Mouse (Mus musculus): ENCODE results near the gene Cisd1. TPM values are rescaled to one million over a fixed set of nuclear protein-coding genes. Genes with fewer than 3 reads are reported as not detected.
A peak's percentile ranks its signal among the peaks of the same experiment; 100 is the strongest.
"Not testable (repeated sequence)": the region's sequence is repeated elsewhere in the genome, so short reads cannot be mapped to it uniquely, and the experiment has no call there.

Cisd1 gene
- 100 to 1,000 TPM; 125 to 134 TPM for total RNA-seq (2021)
- long read RNA-seq, transcript Cisd1-201 (3 exons, 1,084 nt) = major isoform, 118 of 123 reads
- long read RNA-seq, partial matches to known transcripts = 5 of 123 reads
- long read RNA-seq, other reads (novel, unspliced or antisense) = 0 of 123 reads

DNA sequence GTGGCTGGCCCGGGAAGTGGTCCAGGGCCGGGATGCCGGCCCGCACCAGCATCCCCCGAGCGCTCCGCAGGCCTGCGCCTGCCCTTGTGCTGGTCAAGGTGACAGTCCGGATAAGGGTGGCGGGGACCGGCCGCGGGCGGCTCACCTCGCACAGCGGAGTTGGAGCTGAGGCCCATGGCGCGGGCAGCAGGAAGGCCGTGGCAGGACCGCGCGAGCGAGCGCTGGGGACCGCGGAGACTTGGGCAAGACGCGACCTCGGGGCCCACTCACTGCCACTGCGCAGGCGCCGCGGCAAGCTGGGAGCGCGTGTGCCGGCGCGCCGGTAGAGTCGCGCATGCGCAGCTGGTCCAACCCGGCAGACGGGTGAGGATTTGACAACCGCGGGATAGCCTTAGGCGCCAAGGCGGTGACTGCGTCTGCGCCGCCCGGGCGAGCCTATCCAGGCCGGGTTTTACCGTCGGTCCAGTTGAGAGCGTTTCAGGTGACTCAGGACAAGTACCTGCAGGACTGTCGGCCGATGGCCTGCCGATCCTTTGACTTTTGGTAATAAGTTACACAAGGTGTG is at the start of gene Cisd1:
TSS of gene Cisd1 (minus strand) at position 376 of the 565 bp plus-strand sequence.
- DNase-seq (ENCODE audit: low spot score in 2 of 2) = peak; percentile 91 to 95

DNA sequence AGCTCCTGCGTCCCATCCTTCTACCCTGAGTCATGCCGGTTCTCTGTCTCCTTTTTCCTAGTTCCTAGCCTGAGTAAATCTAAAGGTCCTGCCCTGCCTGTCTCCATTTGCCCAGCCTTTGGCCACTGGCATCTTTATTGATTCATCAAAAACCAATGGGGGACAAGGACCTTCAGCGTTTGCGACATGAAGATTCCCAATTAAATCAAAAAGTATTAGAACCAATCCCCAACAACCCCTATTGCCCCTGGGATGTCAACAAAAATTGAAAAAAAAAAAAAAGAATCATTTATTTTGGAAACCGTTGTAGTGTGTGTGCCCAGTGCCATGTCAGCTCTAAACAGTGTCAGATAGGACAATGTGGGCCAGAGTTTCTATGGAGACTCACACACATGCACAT is 44.6 kb upstream of the Cisd1 start:
- DNase-seq (ENCODE audit: low spot score in 2 of 2) = no peak

DNA sequence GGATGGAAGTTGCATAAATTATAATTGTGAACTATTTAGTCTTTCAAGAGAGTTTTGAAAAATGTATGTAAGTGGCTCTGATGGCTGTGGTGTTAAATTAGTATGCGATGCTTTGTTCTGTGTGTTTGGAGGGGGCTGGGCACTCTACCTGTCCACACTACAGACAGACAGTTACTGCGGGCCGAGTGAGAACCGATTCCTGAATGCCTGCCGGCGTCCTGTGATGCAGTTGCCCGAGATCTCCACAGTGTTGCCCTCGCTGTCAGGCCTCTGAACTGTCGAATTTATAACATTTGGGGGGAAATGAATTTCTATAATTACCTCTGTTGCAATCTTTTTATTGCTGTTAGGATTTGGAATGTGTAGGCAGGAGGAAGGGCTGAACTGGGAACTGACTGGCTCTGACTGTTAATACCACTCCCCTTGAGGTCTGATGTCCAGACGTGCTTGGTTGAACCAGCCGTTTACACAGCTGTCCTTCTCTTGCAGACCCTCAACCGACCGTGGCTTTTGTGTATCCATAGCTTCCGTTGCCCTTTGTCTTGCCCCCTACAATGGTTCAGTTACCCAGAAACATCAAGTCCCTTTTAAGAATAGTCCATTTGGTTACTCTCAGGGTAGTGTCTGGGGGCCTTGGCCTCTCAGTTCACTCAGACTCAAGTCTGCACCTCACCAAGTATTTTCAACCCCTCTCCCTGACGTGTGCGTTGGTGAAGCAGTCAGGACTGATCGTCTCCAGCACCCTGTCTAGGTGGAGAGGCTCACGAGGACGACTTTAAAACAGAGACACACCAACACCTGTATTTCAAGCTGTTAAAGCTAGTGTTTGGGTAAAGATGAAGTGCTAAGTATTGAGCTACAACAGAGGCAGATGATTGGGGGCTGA is 39.6 kb upstream of the Cisd1 start:
- no peak for DNase-seq (ENCODE audit: low spot score in 2 of 2)

DNA sequence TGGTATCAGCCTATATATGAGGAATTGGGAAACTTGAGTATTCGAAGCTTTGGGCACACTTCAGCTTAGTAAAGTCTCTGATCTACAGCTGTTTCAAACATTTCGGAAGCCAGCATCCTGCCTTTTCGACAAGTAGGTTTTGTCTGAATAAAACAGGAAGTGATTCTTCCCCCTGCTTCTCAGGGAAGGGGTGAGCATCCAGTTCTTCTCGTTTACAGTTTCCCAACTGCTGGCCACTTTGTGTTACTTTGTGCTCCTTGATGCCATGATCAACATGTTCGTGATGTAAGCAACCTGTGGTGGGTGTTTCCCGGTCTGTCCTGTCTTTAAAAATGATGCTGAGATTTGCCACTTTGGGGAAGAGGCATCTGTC is 38.8 kb upstream of the Cisd1 start:
- not testable (repeated sequence) for DNase-seq (ENCODE audit: low spot score in 2 of 2)

DNA sequence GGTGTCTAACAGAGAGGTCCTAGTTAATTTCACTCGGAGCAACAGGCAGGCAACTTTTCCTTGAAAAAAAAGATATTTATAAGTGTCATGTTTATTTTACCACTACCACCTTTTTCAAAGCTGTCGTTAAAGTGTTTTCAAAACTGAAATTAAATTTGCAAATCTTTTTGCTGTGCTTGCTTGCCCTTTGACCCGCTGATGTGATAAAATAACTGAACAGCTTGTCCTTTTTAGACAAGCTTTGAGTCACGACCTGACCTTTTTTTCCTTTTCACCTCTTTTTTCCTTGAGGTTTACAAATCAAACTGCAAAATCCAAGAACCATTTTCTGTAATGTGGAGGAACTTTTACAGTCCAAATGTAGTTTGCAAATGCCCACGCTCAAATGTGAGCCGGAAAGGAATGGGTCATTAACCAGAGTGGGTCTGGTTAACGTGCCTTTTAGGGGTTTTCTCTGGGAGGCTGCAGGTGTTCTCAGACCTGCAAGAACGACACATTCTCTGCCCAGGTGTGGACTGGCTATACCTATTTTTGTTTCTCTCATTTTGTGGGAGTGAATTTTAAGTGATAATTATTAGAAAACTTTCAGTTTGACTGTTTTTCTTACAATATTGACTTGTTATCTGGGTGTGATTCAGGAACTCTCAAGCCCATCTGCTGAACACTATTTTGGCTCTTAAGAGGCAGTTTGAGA is 38.3 kb upstream of the Cisd1 start:
- no peak for DNase-seq (ENCODE audit: low spot score in 2 of 2)

DNA sequence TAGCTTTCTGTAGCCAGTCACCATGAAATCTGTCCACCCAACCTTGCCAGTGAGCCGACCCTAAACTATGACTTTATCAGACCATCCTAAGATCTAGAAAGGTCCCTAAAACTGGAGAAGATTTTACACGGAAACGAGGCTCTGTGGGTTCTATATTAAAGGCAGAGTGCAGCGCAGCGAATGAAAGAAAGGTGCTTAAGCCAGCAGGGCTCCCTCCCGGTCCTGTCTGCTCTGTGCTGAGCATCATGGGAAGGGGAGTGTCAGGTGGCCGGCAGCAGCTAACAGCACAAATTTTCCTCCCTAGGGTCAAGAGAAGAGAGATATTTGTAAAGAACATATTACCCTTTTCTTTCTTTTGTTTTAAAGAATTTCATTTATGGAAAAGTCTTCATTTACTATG is 37.4 kb upstream of the Cisd1 start:
- DNase-seq (ENCODE audit: low spot score in 2 of 2) = no peak

DNA sequence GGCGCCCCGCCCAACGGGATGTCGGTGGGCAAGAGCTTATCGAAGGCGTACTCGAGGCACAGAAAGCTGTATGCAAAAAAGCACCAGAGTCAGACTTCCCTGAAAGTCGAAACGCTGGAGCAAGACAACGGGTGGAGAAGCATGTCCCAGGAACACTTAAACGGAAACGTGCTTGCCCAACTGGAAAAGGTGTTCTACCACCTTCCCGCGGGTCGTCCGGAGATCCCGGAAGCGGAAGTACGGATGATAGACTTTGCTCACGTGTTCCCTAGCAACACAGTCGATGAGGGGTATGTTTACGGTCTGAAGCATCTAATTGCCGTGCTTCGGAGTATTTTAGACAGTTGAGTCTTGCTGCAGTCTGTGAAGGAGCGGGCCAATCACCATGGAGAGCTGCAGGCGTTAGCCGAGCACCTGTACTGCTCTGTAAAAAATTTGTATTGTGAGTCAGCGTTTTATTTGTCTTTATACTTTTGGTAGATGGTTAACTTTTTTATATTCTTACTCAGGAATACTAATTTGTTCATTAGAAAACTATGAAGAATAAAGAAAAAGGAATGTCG is 36.8 kb upstream of the Cisd1 start:
- no peak for DNase-seq (ENCODE audit: low spot score in 2 of 2)

DNA sequence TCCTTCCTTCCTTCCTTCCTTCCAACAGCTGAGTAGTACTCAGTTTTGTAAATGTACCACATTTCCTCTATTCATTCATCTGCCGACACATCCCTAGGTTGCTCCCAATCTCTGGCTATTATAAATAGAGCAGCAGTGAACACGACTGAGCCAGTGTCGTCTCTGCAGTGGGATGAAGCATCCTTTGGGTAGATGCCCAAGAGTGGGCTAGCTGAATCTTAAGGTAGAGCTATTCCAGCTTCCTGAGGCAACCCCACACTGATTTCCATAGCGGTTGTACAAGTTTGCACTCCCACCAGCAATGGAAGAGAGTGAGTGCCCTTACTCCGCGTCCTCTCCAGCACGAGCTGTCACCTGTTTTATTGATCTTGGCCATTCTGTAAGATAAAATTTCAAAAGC is 35.7 kb upstream of the Cisd1 start:
- no peak for DNase-seq (ENCODE audit: low spot score in 2 of 2)

DNA sequence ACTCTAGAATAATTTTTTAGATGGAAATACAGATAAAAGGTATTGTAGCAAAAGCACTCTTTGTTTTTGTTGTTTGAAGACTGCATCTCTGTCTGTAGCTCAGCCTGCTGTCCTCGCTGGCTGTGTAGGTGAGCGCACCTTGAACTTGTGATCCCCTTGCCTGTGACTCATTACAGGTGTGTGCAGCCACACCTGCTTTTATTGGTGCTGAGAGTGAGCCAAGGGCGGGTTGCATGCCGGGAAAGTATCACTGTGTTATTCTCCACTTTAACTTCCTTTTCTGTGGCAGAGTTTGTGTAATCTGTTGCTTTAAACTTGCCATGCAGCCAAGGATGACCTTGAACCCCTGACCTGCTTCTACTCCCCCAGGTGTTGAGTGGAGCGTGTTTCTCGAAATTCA is 31.3 kb upstream of the Cisd1 start:
- no peak for DNase-seq (ENCODE audit: low spot score in 2 of 2)

DNA sequence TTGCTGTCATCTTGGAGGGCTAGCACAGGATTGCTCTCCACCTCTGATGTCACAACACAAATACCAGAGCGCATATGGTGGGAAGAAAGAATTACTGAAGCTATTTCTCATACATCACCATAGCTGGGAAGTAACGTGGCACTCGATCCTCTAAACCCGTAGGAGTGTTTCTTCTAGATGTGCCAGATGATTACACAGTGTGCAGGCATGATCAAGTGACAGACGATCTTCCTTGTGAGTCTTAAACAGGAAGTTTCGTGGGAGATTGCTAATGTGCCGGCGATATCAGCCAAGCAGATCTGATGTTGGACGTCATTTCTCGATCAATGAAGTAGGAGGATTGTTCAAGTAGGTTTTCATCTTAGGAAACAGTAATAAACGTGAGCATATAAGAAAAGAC is 29.0 kb upstream of the Cisd1 start:
- peak in 1 of 2 experiments; percentile 42 for DNase-seq (ENCODE audit: low spot score in 2 of 2)

DNA sequence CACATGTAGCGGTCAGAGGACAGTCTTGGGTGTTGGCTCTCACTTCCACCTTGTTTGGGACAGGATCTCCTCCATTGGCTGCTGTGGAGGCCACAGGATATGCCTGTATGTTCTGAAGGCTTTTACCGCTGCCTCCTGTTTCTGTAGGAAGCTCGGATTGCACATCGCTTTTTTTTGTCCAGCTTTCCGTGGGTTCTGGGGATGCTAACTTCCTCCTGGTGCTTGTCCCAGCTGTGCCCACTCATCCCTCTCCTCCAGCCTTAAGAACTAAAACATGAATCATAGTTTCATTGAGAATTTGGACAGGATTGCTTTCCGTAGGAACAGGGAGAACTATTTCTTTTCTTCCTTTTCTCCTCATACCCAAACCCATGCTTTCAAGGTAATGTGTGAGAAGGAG is 27.1 kb upstream of the Cisd1 start:
- DNase-seq (ENCODE audit: low spot score in 2 of 2) = no peak

DNA sequence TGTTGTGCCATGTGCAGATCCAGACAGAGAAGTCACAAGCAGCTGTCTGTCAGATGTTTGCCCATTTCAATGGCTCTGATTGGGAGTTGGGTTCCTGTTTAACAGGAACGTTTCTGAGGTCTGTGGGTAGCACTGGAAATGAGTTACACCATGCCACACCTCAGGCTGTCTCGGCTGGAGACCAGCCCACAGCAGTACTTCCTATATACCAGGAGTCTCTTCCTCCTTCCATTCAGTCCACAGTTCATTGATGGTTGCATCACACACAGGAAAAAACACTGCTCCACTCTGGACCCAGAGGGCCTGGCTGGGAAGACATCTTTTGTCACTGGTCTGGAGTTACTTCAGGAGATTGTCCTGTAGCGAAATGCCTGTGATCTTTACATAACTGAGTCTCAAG is 24.7 kb upstream of the Cisd1 start:
- DNase-seq (ENCODE audit: low spot score in 2 of 2) = no peak

DNA sequence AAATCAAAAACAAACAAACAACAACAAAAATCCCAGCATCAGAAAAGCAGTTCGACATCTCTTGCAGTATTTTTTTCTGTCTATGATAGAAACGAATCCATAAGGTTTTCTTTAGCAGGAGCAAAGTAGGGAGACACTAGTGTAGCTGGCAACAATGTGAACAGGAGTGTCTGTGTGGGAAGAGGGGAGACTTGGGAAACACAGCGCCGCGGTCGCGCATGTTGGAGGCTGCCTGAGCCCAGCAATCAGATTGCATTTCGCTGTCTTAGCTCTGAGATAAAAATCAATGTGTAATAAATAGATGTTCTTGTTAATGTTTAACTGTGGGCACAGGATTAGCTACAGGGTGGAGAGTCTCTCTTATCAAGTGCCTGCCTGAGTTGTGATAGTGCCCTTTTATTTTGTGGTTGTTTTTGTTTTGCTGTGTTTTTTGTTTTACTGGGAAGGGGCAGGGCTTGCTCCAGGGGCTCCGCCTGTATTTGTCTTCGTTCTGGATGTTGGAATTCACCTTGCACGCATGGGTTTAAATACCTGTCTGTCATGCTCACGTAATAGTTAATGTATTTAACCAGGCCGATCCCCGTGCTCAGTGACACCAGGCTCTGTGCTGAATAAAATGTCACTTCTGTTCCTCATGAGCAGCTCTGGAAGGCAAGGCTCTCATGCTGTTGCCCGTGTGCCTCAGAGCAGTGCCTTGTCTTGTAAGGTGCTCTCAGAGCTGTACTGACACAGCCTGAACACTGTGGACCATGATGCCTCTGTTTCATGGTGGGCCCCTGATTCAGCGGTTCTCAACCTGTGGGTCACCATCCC is 23.6 kb upstream of the Cisd1 start:
- peak; percentile 31 to 63 for DNase-seq (ENCODE audit: low spot score in 2 of 2)

DNA sequence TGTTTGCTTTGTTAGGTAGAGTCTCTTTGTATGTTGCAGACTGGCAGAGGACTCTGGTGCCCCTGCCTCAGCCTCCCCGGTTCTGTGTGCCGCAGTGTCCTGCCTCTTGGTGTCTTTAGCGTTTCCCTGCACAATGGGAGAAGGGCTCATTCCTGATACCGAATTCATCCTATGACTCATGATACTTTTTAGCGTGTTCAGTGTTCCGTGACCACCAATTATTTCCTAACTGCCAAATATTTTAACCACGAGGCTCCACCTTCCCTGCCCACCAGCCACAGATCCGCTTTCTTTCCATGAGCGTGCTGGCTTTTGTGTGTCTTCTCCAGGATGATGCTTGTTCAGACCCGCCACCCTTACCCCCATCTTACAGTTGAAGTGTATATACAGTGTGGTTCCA is 19.1 kb upstream of the Cisd1 start:
- no peak for DNase-seq (ENCODE audit: low spot score in 2 of 2)

DNA sequence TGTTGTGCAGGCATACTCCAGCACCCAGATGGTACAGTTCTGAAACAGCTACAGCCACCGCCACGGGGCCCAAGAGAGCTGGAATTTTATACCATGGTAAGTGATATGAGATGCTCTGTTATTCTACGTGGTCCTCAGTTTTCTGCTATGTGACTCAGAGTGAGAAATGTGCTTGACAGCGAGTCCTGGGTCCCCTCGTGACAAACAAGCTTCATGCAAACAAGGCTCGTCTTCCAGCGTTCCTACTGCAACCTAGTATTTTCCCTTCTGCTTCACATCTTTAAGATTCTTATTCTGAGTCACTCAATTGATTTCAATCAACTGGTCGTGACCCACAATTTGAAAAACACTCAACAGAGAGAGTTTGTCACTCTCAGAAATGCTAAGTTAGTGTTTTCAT is 18.7 kb upstream of the Cisd1 start:
- no peak for DNase-seq (ENCODE audit: low spot score in 2 of 2)

DNA sequence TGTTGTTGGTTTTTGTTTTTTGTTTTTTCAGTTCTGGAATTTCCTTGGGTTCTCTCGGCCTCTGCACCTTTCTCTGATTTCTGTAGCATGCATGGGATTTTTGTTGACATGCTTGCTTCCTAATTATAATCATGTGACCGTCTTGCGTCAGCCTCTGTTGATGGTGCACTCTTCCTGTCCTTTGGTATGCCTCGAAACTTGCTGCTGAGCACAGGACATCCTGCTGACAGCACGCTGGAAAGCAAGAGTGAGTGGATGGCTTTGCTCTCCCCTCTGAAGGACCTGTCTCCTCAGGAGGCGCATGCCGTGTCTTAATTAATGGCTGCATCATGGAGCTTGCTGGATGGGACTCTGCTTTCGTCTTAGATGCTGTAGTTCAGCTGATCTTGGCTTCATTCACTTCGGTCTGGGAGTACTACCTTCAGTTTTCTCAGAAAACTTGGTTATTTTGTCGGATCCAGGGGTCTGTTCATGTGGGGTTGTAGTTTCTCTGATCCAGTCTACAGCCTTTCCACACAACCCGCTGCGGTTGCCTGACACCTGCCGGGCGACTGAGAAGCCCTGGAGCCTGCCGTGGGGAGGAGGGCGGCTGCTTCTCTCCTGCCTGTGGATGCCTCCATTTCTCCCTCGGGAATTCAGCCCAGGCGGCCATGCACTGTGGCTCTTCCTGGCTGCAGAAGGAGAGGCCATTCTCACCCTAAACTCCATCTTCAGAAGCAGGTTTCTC is 17.2 kb upstream of the Cisd1 start:
- DNase-seq (ENCODE audit: low spot score in 2 of 2) = no peak

DNA sequence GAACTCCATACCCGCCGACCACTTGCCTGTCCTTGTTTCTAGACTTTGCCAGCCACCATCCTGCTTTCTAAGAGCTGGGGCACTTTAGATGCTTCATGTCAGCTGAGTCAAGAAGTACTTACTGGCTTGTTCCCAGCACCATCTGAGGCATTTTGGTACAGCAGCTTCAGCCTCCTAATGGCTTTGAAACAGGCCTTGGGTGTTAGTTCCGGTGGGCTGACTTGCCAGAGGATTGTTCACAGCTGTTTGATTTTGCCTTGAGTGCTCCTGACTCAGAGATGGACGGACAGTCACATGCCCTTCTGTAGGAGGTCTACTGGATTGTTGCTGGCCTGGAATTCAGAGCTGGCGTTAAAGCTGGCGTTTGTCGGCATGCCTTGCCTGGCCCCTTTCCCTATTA is 16.3 kb upstream of the Cisd1 start:
- DNase-seq (ENCODE audit: low spot score in 2 of 2) = no peak

DNA sequence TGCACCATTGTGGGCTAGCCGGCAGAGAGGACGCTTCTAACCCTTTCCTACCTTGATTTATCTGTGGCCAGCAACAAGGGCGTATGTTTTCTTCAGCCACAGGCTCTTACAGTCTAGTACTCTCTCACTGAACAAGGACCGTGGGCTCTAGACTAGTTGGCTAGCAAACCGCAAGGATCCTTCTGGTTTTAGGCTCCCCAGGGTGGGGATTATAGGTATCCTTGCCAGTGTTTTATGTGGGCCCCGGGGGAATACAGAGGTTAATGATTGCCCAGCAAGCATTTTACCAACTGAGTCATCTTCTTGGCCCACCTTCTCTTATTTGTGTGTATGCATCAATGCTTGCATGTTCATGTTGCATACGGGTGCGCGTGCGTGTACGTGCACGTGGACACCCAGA is 10.2 kb upstream of the Cisd1 start:
- DNase-seq (ENCODE audit: low spot score in 2 of 2) = no peak

DNA sequence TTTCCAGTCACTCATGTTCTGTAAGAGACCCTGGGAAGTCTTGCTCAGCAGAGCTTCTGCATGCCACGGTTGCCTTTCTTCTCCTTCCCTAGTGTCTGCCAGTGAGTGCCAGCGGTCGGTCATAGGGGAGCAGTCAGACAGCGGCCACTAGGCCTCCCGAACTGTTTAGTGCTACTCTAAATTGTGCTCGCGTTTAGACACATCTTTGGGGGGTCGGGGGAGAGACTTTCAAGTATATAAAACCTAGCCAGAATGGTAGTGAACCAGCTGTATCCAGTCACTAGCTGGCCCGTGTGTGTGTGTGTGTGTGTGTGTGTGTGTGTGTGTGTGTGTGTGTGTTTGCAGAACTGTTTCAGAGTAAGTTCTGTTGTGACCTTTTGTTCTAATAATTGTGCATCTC is 9.1 kb upstream of the Cisd1 start:
- no peak for DNase-seq (ENCODE audit: low spot score in 2 of 2)

DNA sequence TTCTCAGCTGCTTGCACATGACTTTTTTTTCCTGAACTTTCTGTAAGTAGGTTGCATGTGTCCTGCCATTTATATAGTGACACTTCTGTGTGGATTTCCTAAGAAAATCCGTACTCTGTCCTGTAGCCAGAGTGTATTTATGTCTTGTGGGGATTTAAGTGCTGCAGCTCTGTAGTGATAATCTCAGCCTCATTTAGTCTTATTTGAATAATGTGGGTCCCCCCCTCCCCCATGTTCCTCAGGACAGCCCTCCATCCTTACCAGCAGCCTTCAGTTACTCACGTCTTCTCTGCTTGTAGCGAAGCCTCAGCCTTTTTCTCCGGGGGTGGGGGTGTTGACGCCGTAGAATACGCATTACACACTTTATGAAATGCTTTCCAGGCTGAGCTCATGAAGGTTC is 6.5 kb upstream of the Cisd1 start:
- DNase-seq (ENCODE audit: low spot score in 2 of 2) = no peak
